Mouse (Mus musculus): ENCODE results near the gene Gucd1. TPM values are rescaled to one million over a fixed set of nuclear protein-coding genes. Genes with fewer than 3 reads are reported as not detected.

The Gucd1 gene
- polyA plus RNA-seq, 1 experiment = 87.2 TPM

- Histone ChIP-seq H3K36me3 (ENCODE audit: control insufficient read depth, insufficient read depth, low read length) (no peaks in the 10 kb centered on the region), H3K27me3 (ENCODE audit: control insufficient read depth, insufficient read depth, low read length) (no peaks in the 10 kb centered on the region), H3K27ac (ENCODE audit: insufficient read depth, low read length) (no peak overlapping the region), H3K4me3 (ENCODE audit: extremely low read depth, insufficient read depth, insufficient read length) (no peak overlapping the region), H3K4me1 (ENCODE audit: control insufficient read depth, insufficient read depth, insufficient read length) (peaks cover 5% of the 10 kb centered on the region; the same call in 1 of the 2 replicates)
- TF ChIP-seq CTCF (IDR thresholded peaks at IDR 0.05; ENCODE audit: extremely low read depth, insufficient read depth, insufficient read length, insufficient replicate concordance) = no peak
- TF ChIP-seq POLR2A (IDR thresholded peaks at IDR 0.05; ENCODE audit: low read depth, low read length) = no peak
- no peak for DNase-seq (ENCODE audit: low read depth in 1 of 2, low spot score in 2 of 2)
Observed at GRCm38 (mm10) chr10:75495921-75496320, 21.9 kb downstream of the Gucd1 start.

- Histone ChIP-seq H3K27me3 (ENCODE audit: control insufficient read depth, insufficient read depth, low read length) (no peaks in the 10 kb centered on the region), H3K36me3 (ENCODE audit: control insufficient read depth, insufficient read depth, low read length) (no peaks in the 10 kb centered on the region), H3K4me3 (ENCODE audit: extremely low read depth, insufficient read depth, insufficient read length) (no peak overlapping the region), H3K4me1 (ENCODE audit: control insufficient read depth, insufficient read depth, insufficient read length) (peaks cover 7% of the 10 kb centered on the region; the same call in 1 of the 2 replicates), H3K27ac (ENCODE audit: insufficient read depth, low read length) (no peak overlapping the region)
- TF ChIP-seq POLR2A (IDR thresholded peaks at IDR 0.05; ENCODE audit: low read depth, low read length) = no peak
- TF ChIP-seq CTCF (IDR thresholded peaks at IDR 0.05; ENCODE audit: extremely low read depth, insufficient read depth, insufficient read length, insufficient replicate concordance) = no peak
- WGBS = 47% methylated on average over 6 of the region's 6 CpGs
- DNase-seq (ENCODE audit: low read depth in 1 of 2, low spot score in 2 of 2) = no peak
Observed at GRCm38 (mm10) chr10:75495304-75495703, 22.5 kb downstream of the Gucd1 start.

- DNase-seq (ENCODE audit: low read depth in 1 of 2, low spot score in 2 of 2) = peak in 1 of 2 experiments; percentile 41
Observed at GRCm38 (mm10) chr10:75491936-75492262, 25.9 kb downstream of the Gucd1 start.

GRCm38 (mm10) chr10:75491234-75491935 lies 26.4 kb downstream of the Gucd1 start:
- WGBS = 19% methylated on average over 3 of the region's 3 CpGs

More at GRCm38 (mm10) chr10:75491936-75492262, 25.9 kb downstream of the Gucd1 start:
- Histone ChIP-seq H3K4me3 (ENCODE audit: extremely low read depth, insufficient read depth, insufficient read length) (no peak overlapping the region), H3K27ac (ENCODE audit: insufficient read depth, low read length) (no peak overlapping the region), H3K27me3 (ENCODE audit: control insufficient read depth, insufficient read depth, low read length) (no peaks in the 10 kb centered on the region), H3K36me3 (ENCODE audit: control insufficient read depth, insufficient read depth, low read length) (no peaks in the 10 kb centered on the region), H3K4me1 (ENCODE audit: control insufficient read depth, insufficient read depth, insufficient read length) (peaks cover 7% of the 10 kb centered on the region; the same call in 1 of the 2 replicates)
- WGBS = 0% methylated on average over 2 of the region's 2 CpGs
- TF ChIP-seq POLR2A (IDR thresholded peaks at IDR 0.05; ENCODE audit: low read depth, low read length) (no peak), CTCF (IDR thresholded peaks at IDR 0.05; ENCODE audit: extremely low read depth, insufficient read depth, insufficient read length, insufficient replicate concordance) (no peak)

GRCm38 (mm10) chr10:75490731-75491130 lies 27.0 kb downstream of the Gucd1 start:
- WGBS = 84% methylated on average over 2 of the region's 2 CpGs

More at GRCm38 (mm10) chr10:75491234-75491935, 26.4 kb downstream of the Gucd1 start:
- H3K27ac ChIP-seq (ENCODE audit: insufficient read depth, low read length) = peak overlapping the region; percentile 50; the same call in 1 of the 2 replicates
- H3K36me3 ChIP-seq (ENCODE audit: control insufficient read depth, insufficient read depth, low read length) = no peaks in the 10 kb centered on the region
- peaks cover 7% of the 10 kb centered on the region; the same call in 1 of the 2 replicates for H3K4me1 ChIP-seq (ENCODE audit: control insufficient read depth, insufficient read depth, insufficient read length)
- no peaks in the 10 kb centered on the region for H3K27me3 ChIP-seq (ENCODE audit: control insufficient read depth, insufficient read depth, low read length)
- H3K4me3 ChIP-seq (ENCODE audit: extremely low read depth, insufficient read depth, insufficient read length) = no peak overlapping the region
- DNase-seq (ENCODE audit: low read depth in 1 of 2, low spot score in 2 of 2) = no peak
- no peak for TF ChIP-seq POLR2A (IDR thresholded peaks at IDR 0.05; ENCODE audit: low read depth, low read length)
- TF ChIP-seq CTCF (IDR thresholded peaks at IDR 0.05; ENCODE audit: extremely low read depth, insufficient read depth, insufficient read length, insufficient replicate concordance) = no peak

GRCm38 (mm10) chr10:75489522-75489921 lies 28.2 kb downstream of the Gucd1 start:
- Histone ChIP-seq H3K36me3 (ENCODE audit: control insufficient read depth, insufficient read depth, low read length) (no peaks in the 10 kb centered on the region), H3K4me3 (ENCODE audit: extremely low read depth, insufficient read depth, insufficient read length) (no peak overlapping the region), H3K4me1 (ENCODE audit: control insufficient read depth, insufficient read depth, insufficient read length) (peaks cover 16% of the 10 kb centered on the region; the same call in 1 of the 2 replicates), H3K27ac (ENCODE audit: insufficient read depth, low read length) (no peak overlapping the region), H3K27me3 (ENCODE audit: control insufficient read depth, insufficient read depth, low read length) (no peaks in the 10 kb centered on the region)
- DNase-seq (ENCODE audit: low read depth in 1 of 2, low spot score in 2 of 2) = no peak
- WGBS = 68% methylated on average over 2 of the region's 2 CpGs
- no peak for TF ChIP-seq POLR2A (IDR thresholded peaks at IDR 0.05; ENCODE audit: low read depth, low read length)
- TF ChIP-seq CTCF (IDR thresholded peaks at IDR 0.05; ENCODE audit: extremely low read depth, insufficient read depth, insufficient read length, insufficient replicate concordance) = no peak

More at GRCm38 (mm10) chr10:75490731-75491130, 27.0 kb downstream of the Gucd1 start:
- no peak overlapping the region for H3K27ac ChIP-seq (ENCODE audit: insufficient read depth, low read length)
- TF ChIP-seq POLR2A (IDR thresholded peaks at IDR 0.05; ENCODE audit: low read depth, low read length) (no peak), CTCF (IDR thresholded peaks at IDR 0.05; ENCODE audit: extremely low read depth, insufficient read depth, insufficient read length, insufficient replicate concordance) (no peak)
- peaks cover 10% of the 10 kb centered on the region; the same call in 1 of the 2 replicates for H3K4me1 ChIP-seq (ENCODE audit: control insufficient read depth, insufficient read depth, insufficient read length)
- no peak for DNase-seq (ENCODE audit: low read depth in 1 of 2, low spot score in 2 of 2)
- H3K36me3 ChIP-seq (ENCODE audit: control insufficient read depth, insufficient read depth, low read length) = no peaks in the 10 kb centered on the region
- H3K27me3 ChIP-seq (ENCODE audit: control insufficient read depth, insufficient read depth, low read length) = no peaks in the 10 kb centered on the region
- H3K4me3 ChIP-seq (ENCODE audit: extremely low read depth, insufficient read depth, insufficient read length) = no peak overlapping the region

- DNase-seq (ENCODE audit: low read depth in 1 of 2, low spot score in 2 of 2) = no peak
- Histone ChIP-seq H3K4me3 (ENCODE audit: extremely low read depth, insufficient read depth, insufficient read length) (no peak overlapping the region), H3K36me3 (ENCODE audit: control insufficient read depth, insufficient read depth, low read length) (no peaks in the 10 kb centered on the region), H3K4me1 (ENCODE audit: control insufficient read depth, insufficient read depth, insufficient read length) (peaks cover 16% of the 10 kb centered on the region; the same call in 1 of the 2 replicates), H3K27ac (ENCODE audit: insufficient read depth, low read length) (no peak overlapping the region), H3K27me3 (ENCODE audit: control insufficient read depth, insufficient read depth, low read length) (no peaks in the 10 kb centered on the region)
- 79% methylated on average over 3 of the region's 3 CpGs for WGBS
- TF ChIP-seq POLR2A (IDR thresholded peaks at IDR 0.05; ENCODE audit: low read depth, low read length) (no peak), CTCF (IDR thresholded peaks at IDR 0.05; ENCODE audit: extremely low read depth, insufficient read depth, insufficient read length, insufficient replicate concordance) (no peak)
Observed at GRCm38 (mm10) chr10:75487131-75487530, 30.6 kb downstream of the Gucd1 start.
